Mouse (Mus musculus) E14TG2a.4 (cell line): ENCODE measurements at regions not wholly inside any gene's neighbourhood (a gene's known extent, or its start where the extent isn't known, plus 50 kb on each side); places are given as distances from the start of the nearest gene placed in this dataset.

ENCODE experiments used
- CTCF ChIP-seq: conservative IDR thresholded peaks from 2 replicates; pipeline ENCODE4 v1.5.1; 2014; ENCODE audit warnings: low read length
- NANOG ChIP-seq: IDR thresholded peaks from 2 replicates; pipeline ENCODE4 v1.6.1; 2014; ENCODE audit warnings: borderline replicate concordance, low read length, mixed read lengths

- no peak for TF ChIP-seq CTCF
- TF ChIP-seq NANOG: no peak
These were observed 178.7 kb downstream of the Fat4 start for GRCm38 (mm10) chr3:39065457-39065856.
